Mouse (Mus musculus) ES-E14 (cell line): ENCODE measurements around the gene Bcl6. TPM values are rescaled to one million over a fixed set of nuclear protein-coding genes. Genes with fewer than 3 reads are reported as not detected.

Source experiments
- DNase-seq: peaks from one replicate; pipeline ENCODE4 v3.0.0-alpha.2; 2013; ENCODE audit warnings: low read depth, low spot score
- H3K27ac ChIP-seq: 2 replicates; pipeline ENCODE4 v1.5.1; 2012; ENCODE audit warnings: low read depth, mild to moderate bottlenecking, low read length, moderate library complexity, mixed read lengths; ENCODE audit not compliant: poor library complexity, insufficient read depth, severe bottlenecking
- H3K36me3 ChIP-seq: 2 replicates; pipeline ENCODE4 v1.6.1; 2012; ENCODE audit warnings: mild to moderate bottlenecking, low read length, moderate library complexity, mixed read lengths; ENCODE audit not compliant: control insufficient read depth, poor library complexity, insufficient read depth, severe bottlenecking
- H3K4me1 ChIP-seq, 2 experiments: fragments of 150-350 bp in 1 of 2; sonication (generic) in 1 of 2; 2 replicates each; pipeline ENCODE4 v1.6.1; 2012; ENCODE audit warnings: low read length in 2 of 2, mild to moderate bottlenecking in 1 of 2, mixed read lengths in 1 of 2; ENCODE audit not compliant: control insufficient read depth in 2 of 2, insufficient read depth in 2 of 2, poor library complexity in 1 of 2
- H3K4me3 ChIP-seq, 2 experiments: fragments of 150-350 bp in 1 of 2; sonication (generic) in 1 of 2; 2 replicates each; pipeline ENCODE4 v1.5.1; 2012; ENCODE audit warnings: low read length in 2 of 2, low read depth in 1 of 2, mild to moderate bottlenecking in 1 of 2, mixed read lengths in 1 of 2; ENCODE audit not compliant: insufficient read depth in 1 of 2, poor library complexity in 1 of 2, severe bottlenecking in 1 of 2
- H3K9ac ChIP-seq: 2 replicates; pipeline ENCODE4 v1.6.1; 2012; ENCODE audit warnings: low read depth, mild to moderate bottlenecking, low read length, mixed read lengths; ENCODE audit not compliant: poor library complexity, insufficient read depth, severe bottlenecking
- H3K9me3 ChIP-seq: fragments of 150-350 bp; sonication (generic); 2 replicates; pipeline ENCODE4 v1.6.1; 2012; ENCODE audit warnings: low read depth, mild to moderate bottlenecking, low read length; ENCODE audit not compliant: control insufficient read depth, insufficient read depth
- CHD2 ChIP-seq: IDR thresholded peaks from 2 replicates; pipeline ENCODE4 v1.6.1; 2014; ENCODE audit warnings: mild to moderate bottlenecking, low read depth, low read length, inconsistent platforms
- HCFC1 ChIP-seq: IDR thresholded peaks from 2 replicates; pipeline ENCODE4 v1.6.1; 2012; ENCODE audit warnings: low read length, inconsistent platforms, borderline replicate concordance; ENCODE audit not compliant: insufficient read depth
- MAFK ChIP-seq: IDR thresholded peaks from 2 replicates; pipeline ENCODE4 v1.6.1; 2014; ENCODE audit warnings: mild to moderate bottlenecking, low read depth, low read length, inconsistent platforms; ENCODE audit not compliant: insufficient read depth
- ZC3H11A ChIP-seq: IDR thresholded peaks from 2 replicates; pipeline ENCODE4 v1.6.1; 2012; ENCODE audit warnings: low read depth, mild to moderate bottlenecking, inconsistent platforms, low read length, borderline replicate concordance
- ZNF384 ChIP-seq: IDR thresholded peaks from 2 replicates; pipeline ENCODE4 v1.6.1; 2012; ENCODE audit warnings: low read depth, low read length, inconsistent platforms
- in situ Hi-C, 2 experiments: fragments of 600-800 bp; cut with MboI; formaldehyde crosslinking; loops; one replicate each; pipeline ENCODE4 v1.15.1; 2025; ENCODE audit warnings: low sequenced_read_pairs in 2 of 2, inconsistent platforms in 1 of 2; ENCODE audit not compliant: unreplicated experiment in 2 of 2
- total RNA-seq: library from RNA; depleted of rRNA; stranded (reverse); fragments of 300-350 nt; gene quantifications from 2 replicates; pipeline ENCODE4 v1.2.3, GENCODE M21; 2012

The Bcl6 gene
- total RNA-seq, 1 experiment, result 1.5 TPM

DNA sequence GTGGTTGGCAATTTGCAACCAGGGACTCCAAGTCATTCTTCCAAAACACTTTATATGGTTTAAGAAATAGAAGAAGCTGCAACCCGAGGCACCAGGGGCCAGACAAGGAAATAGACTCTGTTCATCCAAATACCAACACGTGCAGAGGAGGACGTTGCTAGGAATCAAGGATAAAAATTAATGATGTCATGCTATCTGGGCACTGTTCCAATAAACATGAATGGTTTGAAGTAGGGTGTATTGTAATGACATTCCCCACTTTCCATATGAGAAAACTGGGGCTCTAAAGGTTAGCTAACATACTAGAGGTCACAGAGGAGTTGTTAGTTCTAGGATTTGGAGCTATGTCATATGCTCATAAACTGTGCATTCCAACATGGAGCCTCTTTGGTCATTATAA lies 43.9 kb downstream of the Bcl6 start:
- Histone ChIP-seq H3K4me3 (no peak overlapping the region), H3K36me3 (no peaks in the 10 kb centered on the region), H3K9me3 (no peaks in the 10 kb centered on the region), H3K27ac (no peak overlapping the region), H3K4me1 (no peaks in the 10 kb centered on the region), H3K9ac (no peak overlapping the region)
- no peak for DNase-seq
- in situ Hi-C loops, result no loop called here
- TF ChIP-seq ZNF384, result no peak
- TF ChIP-seq ZC3H11A, result no peak
- no peak for TF ChIP-seq CHD2
- no peak for TF ChIP-seq MAFK
- TF ChIP-seq HCFC1, result no peak

DNA sequence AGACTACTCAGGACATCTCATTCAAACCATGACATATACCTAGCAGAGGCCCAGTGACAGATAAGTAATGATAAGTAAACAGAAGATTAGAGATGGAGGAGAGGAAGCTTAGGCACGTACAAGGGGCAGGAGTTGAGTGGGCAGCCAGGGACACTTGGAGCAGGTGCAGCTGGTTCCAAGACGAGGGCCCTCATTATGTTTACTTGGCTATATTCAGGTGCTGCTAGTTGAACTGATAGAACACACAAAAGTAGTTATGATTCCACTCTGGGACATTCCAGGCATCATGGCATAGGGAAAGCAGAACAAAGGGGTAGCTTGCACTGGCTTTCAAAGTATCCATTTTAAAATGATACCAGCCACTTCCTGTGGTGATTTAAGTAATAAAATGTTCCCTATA lies 54.3 kb downstream of the Bcl6 start:
- H3K4me1 ChIP-seq, result no peaks in the 10 kb centered on the region
- no peak for DNase-seq
- no peaks in the 10 kb centered on the region for H3K36me3 ChIP-seq
- H3K9ac ChIP-seq, result no peak overlapping the region
- in situ Hi-C loops, result no loop called here
- no peak overlapping the region for H3K27ac ChIP-seq
- TF ChIP-seq HCFC1 (no peak), CHD2 (no peak)
- no peaks in the 10 kb centered on the region for H3K9me3 ChIP-seq
- H3K4me3 ChIP-seq, result no peak overlapping the region

DNA sequence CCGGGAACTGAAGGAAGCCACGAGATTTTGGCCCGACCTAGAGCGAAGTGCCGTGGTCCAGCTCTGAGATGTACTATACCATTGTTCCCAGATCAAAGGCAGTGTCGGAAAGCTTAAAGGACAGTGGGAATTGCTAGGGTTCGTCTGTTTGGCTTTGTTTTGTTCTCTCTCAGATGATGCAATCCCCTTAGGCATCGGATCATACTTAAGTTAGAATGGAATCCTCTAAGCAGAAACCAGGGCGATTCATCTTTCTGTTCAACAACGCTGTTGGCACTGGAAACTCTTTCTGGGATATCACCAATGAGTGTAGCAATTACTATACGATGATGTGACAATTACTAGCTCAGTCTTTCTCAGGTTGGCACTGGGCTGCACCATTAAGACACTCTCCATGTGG lies 56.4 kb downstream of the Bcl6 start, which contains the start of gene Rtp2:
Rtp2 (minus strand) TSS at position 101 of the 400 bp plus-strand sequence.
- Histone ChIP-seq H3K9ac (no peak within 1 kb of the TSS), H3K27ac (no peak within 1 kb of the TSS), H3K4me3 (no peak within 1 kb of the TSS), H3K36me3 (no peaks in the 10 kb centered on the region), H3K9me3 (no peaks in the 10 kb centered on the region), H3K4me1 (no peaks in the 10 kb centered on the region)
- in situ Hi-C loops, result no loop called here
- DNase-seq, result no peak
- no peak for TF ChIP-seq CHD2
- no peak for TF ChIP-seq HCFC1

DNA sequence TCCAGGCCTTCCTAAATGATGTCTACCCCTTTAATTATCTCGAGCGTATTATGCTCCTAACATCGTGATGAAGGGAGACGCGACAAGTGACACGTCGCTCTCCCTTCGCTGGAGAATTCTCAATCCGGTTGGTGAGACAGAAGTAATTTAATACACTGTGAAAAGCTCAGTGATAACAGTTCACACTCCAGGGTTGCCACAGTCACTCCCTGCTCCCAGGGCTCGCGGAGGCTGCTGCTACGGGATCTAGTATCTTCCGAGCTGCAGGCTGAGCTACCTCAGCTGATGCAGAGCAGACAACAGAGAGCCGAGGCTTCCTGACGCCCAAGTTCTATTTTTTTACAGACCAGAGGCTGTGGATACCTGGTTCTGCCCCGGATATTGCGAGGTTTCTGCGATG lies 57.4 kb downstream of the Bcl6 start:
- TF ChIP-seq HCFC1, result no peak
- no peak for TF ChIP-seq ZC3H11A
- no peak for TF ChIP-seq ZNF384
- TF ChIP-seq CHD2, result no peak
- no peak for TF ChIP-seq MAFK
- no peak overlapping the region for H3K9ac ChIP-seq
- in situ Hi-C loops, result no loop called here
- H3K36me3 ChIP-seq, result no peaks in the 10 kb centered on the region
- H3K4me3 ChIP-seq, result no peak overlapping the region
- no peak for DNase-seq
- H3K27ac ChIP-seq, result no peak overlapping the region
- no peaks in the 10 kb centered on the region for H3K9me3 ChIP-seq
- no peaks in the 10 kb centered on the region for H3K4me1 ChIP-seq

DNA sequence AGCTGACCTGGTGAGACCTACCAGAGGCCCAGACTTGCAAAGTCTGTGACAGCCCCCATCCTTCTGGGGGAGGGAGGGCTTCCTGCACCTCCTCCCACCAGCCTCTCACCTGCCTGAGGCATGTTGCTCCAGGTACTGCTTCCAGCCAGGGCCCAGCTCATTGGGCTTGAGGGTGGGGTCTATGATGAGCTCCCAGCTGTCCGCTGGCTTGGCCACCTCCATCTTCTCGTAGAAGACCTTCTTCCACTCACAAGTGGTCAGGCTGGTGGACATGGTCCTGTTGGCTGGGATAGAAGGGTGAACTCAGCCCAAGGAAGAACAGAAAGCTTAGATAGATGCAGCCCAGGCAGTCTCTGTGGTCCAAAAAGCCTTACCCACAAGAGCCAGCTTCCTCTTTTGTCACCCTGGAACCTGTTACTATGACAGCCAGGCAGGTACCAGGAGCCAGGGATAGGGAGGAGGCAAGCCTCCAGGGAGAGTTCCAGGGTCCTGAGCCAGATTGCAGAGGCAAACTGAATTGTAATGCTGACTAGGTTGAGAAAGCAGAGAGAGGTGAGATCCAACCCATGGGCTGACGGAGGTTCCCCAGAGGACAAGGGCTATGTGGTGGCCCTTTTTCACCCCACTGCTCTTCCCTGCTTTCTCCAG lies 58.1 kb downstream of the Bcl6 start:
- in situ Hi-C loops, result no loop called here
- no peak for DNase-seq
- H3K9ac ChIP-seq, result no peak overlapping the region

More for the DNA sequence above, 58.1 kb downstream of the Bcl6 start:
- Histone ChIP-seq H3K36me3 (no peaks in the 10 kb centered on the region), H3K4me3 (no peak overlapping the region), H3K27ac (no peak overlapping the region), H3K4me1 (no peaks in the 10 kb centered on the region), H3K9me3 (no peaks in the 10 kb centered on the region)
- TF ChIP-seq MAFK (no peak), ZNF384 (no peak), ZC3H11A (no peak), HCFC1 (no peak), CHD2 (no peak)
